Mouse (Mus musculus): ENCODE data around the gene Pdcd4. TPM values are rescaled to one million over a fixed set of nuclear protein-coding genes. Genes with fewer than 3 reads are reported as not detected.
"Not testable (repeated sequence)": the region's sequence is repeated elsewhere in the genome, so short reads cannot be mapped to it uniquely, and the experiment has no call there.

Pdcd4 gene
- polyA plus RNA-seq, 1 experiment = 8.0 TPM

GRCm38 (mm10) chr19:53904833-53905480 lies 12.9 kb downstream of the Pdcd4 start:
- TF ChIP-seq POLR2A (IDR thresholded peaks at IDR 0.05; ENCODE audit: borderline replicate concordance, extremely low read depth, low read depth, low read length) = no peak
- no peak for TF ChIP-seq CTCF (IDR thresholded peaks at IDR 0.05; ENCODE audit: insufficient read depth, low read length)
- no peak for DNase-seq
- no peak overlapping the region for H3K4me3 ChIP-seq (replicated peaks; ENCODE audit: extremely low read depth, low read depth, low read length)
- WGBS = 41% methylated on average over 7 of the region's 7 CpGs
- H3K4me1 ChIP-seq (ENCODE audit: control insufficient read depth, insufficient read depth, low read length) = peaks cover 6% of the 10 kb centered on the region

- peaks cover 6% of the 10 kb centered on the region for H3K4me1 ChIP-seq (ENCODE audit: control insufficient read depth, insufficient read depth, low read length)
- H3K4me3 ChIP-seq (replicated peaks; ENCODE audit: extremely low read depth, low read depth, low read length) = no peak overlapping the region
- WGBS = 29% methylated on average over 6 of the region's 6 CpGs
- no peak for DNase-seq
- no peak for TF ChIP-seq CTCF (IDR thresholded peaks at IDR 0.05; ENCODE audit: insufficient read depth, low read length)
- TF ChIP-seq POLR2A (IDR thresholded peaks at IDR 0.05; ENCODE audit: borderline replicate concordance, extremely low read depth, low read depth, low read length) = no peak
Measured at GRCm38 (mm10) chr19:53906033-53906702, 14.1 kb downstream of the Pdcd4 start.

GRCm38 (mm10) chr19:53906703-53907070 lies 14.7 kb downstream of the Pdcd4 start:
- not testable (repeated sequence) for H3K4me1 ChIP-seq (ENCODE audit: control insufficient read depth, insufficient read depth, low read length); DNase-seq; H3K4me3 ChIP-seq (replicated peaks; ENCODE audit: extremely low read depth, low read depth, low read length)

- Histone ChIP-seq H3K4me3 (replicated peaks; ENCODE audit: extremely low read depth, low read depth, low read length) (no peak overlapping the region), H3K4me1 (ENCODE audit: control insufficient read depth, insufficient read depth, low read length) (no peaks in the 10 kb centered on the region)
- DNase-seq = no peak
- WGBS = 94% methylated on average over 4 of the region's 4 CpGs
- TF ChIP-seq CTCF (IDR thresholded peaks at IDR 0.05; ENCODE audit: insufficient read depth, low read length) (no peak), POLR2A (IDR thresholded peaks at IDR 0.05; ENCODE audit: borderline replicate concordance, extremely low read depth, low read depth, low read length) (no peak)
Measured at GRCm38 (mm10) chr19:53914950-53915349, 22.9 kb downstream of the Pdcd4 start.

GRCm38 (mm10) chr19:53919541-53919940 lies 27.5 kb downstream of the Pdcd4 start:
- Histone ChIP-seq H3K4me3 (replicated peaks; ENCODE audit: extremely low read depth, low read depth, low read length) (no peak overlapping the region), H3K4me1 (ENCODE audit: control insufficient read depth, insufficient read depth, low read length) (no peaks in the 10 kb centered on the region)
- WGBS = 90% methylated on average over 10 of the region's 10 CpGs
- DNase-seq = no peak
- TF ChIP-seq CTCF (IDR thresholded peaks at IDR 0.05; ENCODE audit: insufficient read depth, low read length) (no peak), POLR2A (IDR thresholded peaks at IDR 0.05; ENCODE audit: borderline replicate concordance, extremely low read depth, low read depth, low read length) (no peak)

GRCm38 (mm10) chr19:53921996-53922395 lies 30.0 kb downstream of the Pdcd4 start:
- not testable (repeated sequence) for H3K4me3 ChIP-seq (replicated peaks; ENCODE audit: extremely low read depth, low read depth, low read length); DNase-seq; H3K4me1 ChIP-seq (ENCODE audit: control insufficient read depth, insufficient read depth, low read length)
- whole genome bisulfite sequencing = 86% methylated on average over 3 of the region's 3 CpGs

GRCm38 (mm10) chr19:53925338-53925751 lies 33.3 kb downstream of the Pdcd4 start:
- DNase-seq = no peak
- H3K4me1 ChIP-seq (ENCODE audit: control insufficient read depth, insufficient read depth, low read length) = no peaks in the 10 kb centered on the region
- WGBS = 89% methylated on average over 2 of the region's 2 CpGs
- peak; percentile 24; the same call in 1 of the 2 replicates for TF ChIP-seq CTCF (IDR thresholded peaks at IDR 0.05; ENCODE audit: insufficient read depth, low read length)
- no peak for TF ChIP-seq POLR2A (IDR thresholded peaks at IDR 0.05; ENCODE audit: borderline replicate concordance, extremely low read depth, low read depth, low read length)
- H3K4me3 ChIP-seq (replicated peaks; ENCODE audit: extremely low read depth, low read depth, low read length) = no peak overlapping the region

- no peak for DNase-seq
- TF ChIP-seq POLR2A (IDR thresholded peaks at IDR 0.05; ENCODE audit: borderline replicate concordance, extremely low read depth, low read depth, low read length) (no peak), CTCF (IDR thresholded peaks at IDR 0.05; ENCODE audit: insufficient read depth, low read length) (no peak)
- 100% methylated on average over 1 of the region's 1 CpGs for WGBS
- Histone ChIP-seq H3K4me1 (ENCODE audit: control insufficient read depth, insufficient read depth, low read length) (no peaks in the 10 kb centered on the region), H3K4me3 (replicated peaks; ENCODE audit: extremely low read depth, low read depth, low read length) (no peak overlapping the region)
Measured at GRCm38 (mm10) chr19:53926705-53927104, 34.7 kb downstream of the Pdcd4 start.

- Histone ChIP-seq H3K4me1 (ENCODE audit: control insufficient read depth, insufficient read depth, low read length) (peaks cover 3% of the 10 kb centered on the region), H3K4me3 (replicated peaks; ENCODE audit: extremely low read depth, low read depth, low read length) (no peak overlapping the region)
- no peak for DNase-seq
- TF ChIP-seq CTCF (IDR thresholded peaks at IDR 0.05; ENCODE audit: insufficient read depth, low read length) (no peak), POLR2A (IDR thresholded peaks at IDR 0.05; ENCODE audit: borderline replicate concordance, extremely low read depth, low read depth, low read length) (no peak)
- 93% methylated on average over 3 of the region's 3 CpGs for WGBS
Measured at GRCm38 (mm10) chr19:53929218-53929617, 37.2 kb downstream of the Pdcd4 start.

GRCm38 (mm10) chr19:53933050-53933449 lies 41.0 kb downstream of the Pdcd4 start:
- no peak for DNase-seq
- H3K4me1 ChIP-seq (ENCODE audit: control insufficient read depth, insufficient read depth, low read length) = peaks cover 3% of the 10 kb centered on the region
- TF ChIP-seq POLR2A (IDR thresholded peaks at IDR 0.05; ENCODE audit: borderline replicate concordance, extremely low read depth, low read depth, low read length) (no peak), CTCF (IDR thresholded peaks at IDR 0.05; ENCODE audit: insufficient read depth, low read length) (no peak)
- no peak overlapping the region for H3K4me3 ChIP-seq (replicated peaks; ENCODE audit: extremely low read depth, low read depth, low read length)
